Mouse (Mus musculus): ENCODE measurements around the gene Pank3. TPM values are rescaled to one million over a fixed set of nuclear protein-coding genes. Genes with fewer than 3 reads are reported as not detected.
A peak's percentile ranks its signal among the peaks of the same experiment; 100 is the strongest.

Gene Pank3
- polyA plus RNA-seq, 1 experiment from 2014 or later = 12.4 TPM

MicroRNA genes within 50 kb of the gene (microRNA counts, 519-probe panel; counts per million panel counts)
- microRNA mmu-miR-103 = 5,968 counts per million, percentile 76 among the panel's probes with 10 or more counts

Small RNAs within 50 kb of the gene (microRNA-seq; reads per million reads assigned to microRNA genes)
- 2.9 reads per million, percentile 7 among the genes with 10 or more reads in this experiment for gene Mir103-1

Other genes with a start within 250 kb of the Pank3 start
- gene Fbll1, start 29.4 kb downstream of the Pank3 start, polyA plus RNA-seq (2015; fragmentation: Nextera tagmentation; extraction: Ambion mirVana) = not detected in 2 replicates
- gene Rars, start 65.0 kb downstream of the Pank3 start, polyA plus RNA-seq (2015; fragmentation: Nextera tagmentation; extraction: Ambion mirVana) = 29.4 TPM in 2 replicates
- 22.1 and 31.0 TPM in 2 replicates for gene Wwc1, start 211.0 kb downstream of the Pank3 start, polyA plus RNA-seq (2015; fragmentation: Nextera tagmentation; extraction: Ambion mirVana)